Mouse (Mus musculus): Measurements from ENCODE around the gene Elp5.

DNA sequence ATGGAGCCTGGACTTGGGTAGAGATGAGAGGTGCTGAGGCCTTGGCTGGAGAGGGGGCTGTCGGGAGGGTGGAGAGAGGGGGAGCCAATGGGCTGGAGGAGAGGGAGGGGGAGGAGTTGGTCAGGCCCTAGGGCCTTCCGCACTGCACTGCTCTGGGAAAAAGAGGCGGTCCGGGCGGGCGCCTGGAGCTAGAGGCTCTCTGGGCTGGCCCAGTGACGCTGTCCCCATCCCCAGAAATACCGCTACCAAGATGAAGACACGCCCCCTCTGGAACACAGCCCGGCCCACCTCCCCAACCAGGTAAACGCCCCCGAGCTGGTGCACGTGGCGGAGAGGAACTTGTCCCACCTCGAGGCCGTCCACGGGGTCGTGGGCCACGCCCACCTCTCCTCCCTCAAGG is 44.4 kb upstream of the Elp5 start:
- TF ChIP-seq CTCF (IDR thresholded peaks at IDR 0.05; ENCODE audit: insufficient read depth, low read depth, low read length) (no peak), POLR2A (IDR thresholded peaks at IDR 0.05; ENCODE audit: insufficient read depth, low read depth, low read length) (no peak)
